10 mouse cellular contexts compared by ENCODE assay signal in genomic region chr8:87197867-87198536, GRCm38 (mm10).
DNase-seq lines count a peak whose midpoint lies in the region; ATAC-seq and TF ChIP-seq lines count a peak whose summit lies in the region.
"Had no signal": no experiment of that assay in that cellular context is flagged by ENCODE, and none has a peak within 500 bp of the region (broad histone marks: within the 10 kb centered on the region; RNA-seq: fewer than 3 reads in every experiment).

No protein-coding gene starts in this region.

- H3K36me3 ChIP-seq in kidney, adult 2 months (ENCODE audit: control insufficient read depth, insufficient read depth, low read length), result no peaks in the 10 kb centered on the region
- H3K36me3 ChIP-seq in midbrain, embryonic 11.5 days (ENCODE audit: control insufficient read depth, insufficient read depth, low read length), result no peaks in the 10 kb centered on the region
- H3K36me3 ChIP-seq in midbrain, embryonic 16.5 days (ENCODE audit: control insufficient read depth, insufficient read depth, low read length), result no peaks in the 10 kb centered on the region

- 34% methylated on average over 8 of the region's 8 CpGs for WGBS in kidney, adult 2 months
- 62% methylated on average over 8 of the region's 8 CpGs for WGBS in midbrain, embryonic 11.5 days
- WGBS in midbrain, embryonic 16.5 days, result 62% methylated on average over 8 of the region's 8 CpGs

- H3K9ac ChIP-seq in midbrain, embryonic 11.5 days (ENCODE audit: low read length), result no peak overlapping the region
- no peak overlapping the region for H3K9ac ChIP-seq in midbrain, embryonic 16.5 days (ENCODE audit: low read depth, low read length)

- no peaks in the 10 kb centered on the region for H3K27me3 ChIP-seq in kidney, adult 2 months (replicated peaks; ENCODE audit: control insufficient read depth, insufficient read depth, low read length)
- no peaks in the 10 kb centered on the region for H3K27me3 ChIP-seq in midbrain, embryonic 11.5 days (ENCODE audit: control insufficient read depth, insufficient read depth, low read length)
- no peaks in the 10 kb centered on the region for H3K27me3 ChIP-seq in midbrain, embryonic 16.5 days (ENCODE audit: control insufficient read depth, insufficient read depth, low read depth, low read length)

- no peak overlapping the region for H3K4me3 ChIP-seq in kidney, adult 2 months (ENCODE audit: insufficient read depth, low read depth, low read length)
- no peak overlapping the region for H3K4me3 ChIP-seq in midbrain, embryonic 11.5 days (ENCODE audit: low read depth, low read length)
- H3K4me3 ChIP-seq in midbrain, embryonic 16.5 days (ENCODE audit: low read depth, low read length), result no peak overlapping the region

- no peak for TF ChIP-seq POLR2A in kidney, adult 2 months (IDR thresholded peaks at IDR 0.05; ENCODE audit: low read depth, low read length)

- DNase-seq in kidney, postnatal 10 days, result peak; percentile 25
- no peak for DNase-seq in kidney, adult 2 months
- DNase-seq in midbrain, embryonic 11.5 days (ENCODE audit: low spot score, missing footprints), result peak; percentile 66
- peak; percentile 65 for DNase-seq in adrenal gland, postnatal 14 days
- DNase-seq in ovary, postnatal 36 days (ENCODE audit: low spot score), result peak; percentile 23
- DNase-seq in thymus, postnatal 4 days, result no peak
- DNase-seq: cerebellum, adult 8-10 months had no signal

- TF ChIP-seq CTCF in kidney, adult 2 months (conservative IDR thresholded peaks at IDR 0.05; ENCODE audit: insufficient read depth, insufficient read length, low read depth, low read length), result no peak

- no peak overlapping the region for H3K4me2 ChIP-seq in midbrain, embryonic 11.5 days
- H3K4me2 ChIP-seq in midbrain, embryonic 16.5 days (ENCODE audit: low read length), result no peak overlapping the region

- H3K4me1 ChIP-seq in kidney, adult 2 months (ENCODE audit: control insufficient read depth, insufficient read depth, low read length), result no peaks in the 10 kb centered on the region
- H3K4me1 ChIP-seq in midbrain, embryonic 11.5 days (ENCODE audit: control insufficient read depth, insufficient read depth, low read length), result peaks cover 15% of the 10 kb centered on the region
- peaks cover 7% of the 10 kb centered on the region for H3K4me1 ChIP-seq in midbrain, embryonic 16.5 days (ENCODE audit: control insufficient read depth, insufficient read depth, low read length)

- H3K27ac ChIP-seq in kidney, adult 2 months (ENCODE audit: insufficient read depth, low read depth, low read length), result no peak overlapping the region
- no peak overlapping the region for H3K27ac ChIP-seq in midbrain, embryonic 11.5 days (ENCODE audit: low read depth, low read length)
- H3K27ac ChIP-seq in midbrain, embryonic 16.5 days (ENCODE audit: low read length), result no peak overlapping the region
- H3K27ac ChIP-seq: macrophage had no signal

- ATAC-seq in midbrain, embryonic 11.5 days (ENCODE audit: low FRiP score), result no peak
- no peak for ATAC-seq in midbrain, embryonic 16.5 days
- ATAC-seq: inflammation-experienced regulatory T-cells, adult 6 months had no signal

- no peaks in the 10 kb centered on the region for H3K9me3 ChIP-seq in midbrain, embryonic 11.5 days (ENCODE audit: control insufficient read depth, low read length)
- H3K9me3 ChIP-seq in midbrain, embryonic 16.5 days (replicated peaks; ENCODE audit: control insufficient read depth, low read length, poor library complexity, severe bottlenecking), result no peaks in the 10 kb centered on the region

Comparison
In these comparisons a context has a peak if more than half of its experiments do, and no peak if none do; other contexts are left out.
1. DNase-seq: peak in kidney, postnatal 10 days (single experiment), midbrain, embryonic 11.5 days (single experiment), adrenal gland, postnatal 14 days (single experiment) and ovary, postnatal 36 days (single experiment); none in kidney, adult 2 months (single experiment) and thymus, postnatal 4 days (single experiment).